Mouse (Mus musculus) liver, adult 2 months (tissue): ENCODE measurements around the gene Eps8l2.

Experiments
- CTCF ChIP-seq: fragments of 200-500 bp; IDR thresholded peaks from 2 replicates; pipeline ENCODE4 v1.5.1; 2011; ENCODE audit warnings: low read depth, low read length, control low read depth
- POLR2A ChIP-seq: fragments of 200-500 bp; IDR thresholded peaks from 2 replicates; pipeline ENCODE4 v1.6.1; 2011; ENCODE audit warnings: low read length, control low read depth; ENCODE audit not compliant: insufficient read depth; ENCODE audit errors: extremely low read depth

DNA sequence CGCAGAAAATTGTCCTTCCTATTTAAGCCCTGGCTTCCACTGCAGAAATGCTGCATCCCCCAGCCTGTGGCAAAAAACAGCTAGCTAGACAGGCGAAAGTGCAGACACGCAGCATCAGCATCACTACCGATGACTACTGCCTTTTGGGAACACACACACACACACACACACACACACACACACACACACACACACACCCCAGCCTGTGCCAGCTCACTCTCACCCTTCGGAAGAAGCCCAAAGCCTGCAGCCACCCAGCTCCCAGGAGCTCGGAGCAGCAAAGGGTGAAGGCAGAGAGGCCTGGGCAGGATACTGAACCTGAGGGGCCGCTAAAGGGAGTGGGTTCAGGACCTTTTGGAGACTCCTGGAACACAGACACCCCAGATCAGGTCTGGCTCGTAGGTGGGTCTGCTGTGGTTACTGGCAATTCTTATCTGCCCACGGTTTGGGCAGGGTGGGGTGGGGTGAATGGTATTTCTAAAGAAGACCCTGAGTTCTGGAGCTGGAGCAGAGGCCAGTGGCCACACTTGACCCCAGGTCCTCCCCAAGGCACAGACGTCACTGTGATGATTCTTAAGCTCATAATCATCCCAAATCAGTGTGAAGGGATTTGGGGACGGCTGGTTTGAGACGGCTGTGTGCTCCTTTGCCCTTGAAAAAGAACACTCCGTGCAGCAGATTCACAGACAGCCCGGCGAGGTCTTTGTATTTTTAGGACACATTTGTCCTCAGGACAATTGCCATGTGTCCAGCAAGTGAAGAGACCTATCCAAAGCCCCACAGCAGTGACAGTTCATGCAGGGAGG, 45.9 kb upstream of the Eps8l2 start:
- TF ChIP-seq POLR2A, result no peak
- no peak for TF ChIP-seq CTCF
